Mouse (Mus musculus): ENCODE results near the gene Kdm1b.

Gene Kdm1b

GRCm38 (mm10) chr13:47104146-47104545 lies 60.8 kb downstream of the Kdm1b start:
- in situ Hi-C loops (cut with MboI; ENCODE audit: unreplicated experiment in 2 of 2), result loop anchor here (10.0 to 25.0 kb wide), 2 partner anchors 59 to 367 kb away; partner anchors contain the start of genes Kdm1b (in 2 of the 2), Tpmt (in 2 of the 2) and Nup153 (in 1 of the 2)

DNA sequence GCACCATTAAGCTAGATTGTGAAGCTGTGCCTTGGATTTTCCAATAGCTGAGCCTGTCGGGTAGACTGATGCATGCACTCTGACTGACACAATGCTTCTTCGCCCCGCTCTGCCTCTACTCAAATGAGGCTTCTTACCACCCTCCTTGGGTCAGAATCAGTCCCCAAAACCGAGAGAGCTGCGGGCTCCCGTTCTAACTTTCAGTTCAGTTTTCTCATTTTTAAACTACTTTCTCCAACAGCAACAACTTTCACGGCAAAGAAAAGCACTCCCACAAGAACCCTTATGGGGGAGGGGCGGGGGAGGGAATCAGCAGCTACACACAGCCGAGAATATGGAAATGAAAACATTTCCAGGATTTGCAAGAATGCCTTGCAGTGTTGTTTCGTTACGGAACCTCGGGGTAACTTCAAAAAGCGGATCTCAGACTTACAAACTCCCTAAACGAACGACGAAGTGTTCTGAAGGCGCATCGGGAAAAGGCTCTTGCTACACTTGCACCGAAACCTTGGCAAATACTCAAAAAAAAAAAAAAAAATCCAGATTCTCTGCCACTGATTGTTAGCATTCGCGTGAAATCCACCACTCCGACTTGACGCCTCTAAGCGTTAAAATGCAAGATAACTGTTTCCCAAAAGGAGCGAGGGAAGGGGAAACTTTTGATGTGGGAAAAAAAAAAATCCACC lies 61.7 kb downstream of the Kdm1b start:
- in situ Hi-C loops (cut with MboI; ENCODE audit: unreplicated experiment in 2 of 2), result loop anchor here (10.0 to 25.0 kb wide), 2 partner anchors 60 to 368 kb away; partner anchors contain the start of genes Kdm1b (in 2 of the 2), Tpmt (in 2 of the 2) and Nup153 (in 1 of the 2)

GRCm38 (mm10) chr13:47105711-47106579 lies 62.6 kb downstream of the Kdm1b start, which contains the start of gene Dek:
Gene Dek (minus strand): TSS chr13:47106201.
- in situ Hi-C loops (cut with MboI; ENCODE audit: unreplicated experiment in 2 of 2), result loop anchor here (10.0 to 25.0 kb wide), 2 partner anchors 61 to 369 kb away; partner anchors contain the start of genes Kdm1b (in 2 of the 2), Tpmt (in 2 of the 2) and Nup153 (in 1 of the 2)

- in situ Hi-C loops (cut with MboI; ENCODE audit: unreplicated experiment in 2 of 2), result loop anchor here (10.0 to 25.0 kb wide), 2 partner anchors 62 to 369 kb away; partner anchors contain the start of genes Kdm1b (in 2 of the 2), Tpmt (in 2 of the 2) and Nup153 (in 1 of the 2)
Measured at GRCm38 (mm10) chr13:47106580-47106888, 63.2 kb downstream of the Kdm1b start.

GRCm38 (mm10) chr13:47109239-47109638 lies 65.9 kb downstream of the Kdm1b start:
- in situ Hi-C loops (cut with MboI; ENCODE audit: unreplicated experiment in 2 of 2), result loop anchor here (10.0 to 25.0 kb wide), 2 partner anchors 64 to 372 kb away; partner anchors contain the start of genes Kdm1b (in 2 of the 2), Tpmt (in 2 of the 2) and Nup153 (in 1 of the 2)

DNA sequence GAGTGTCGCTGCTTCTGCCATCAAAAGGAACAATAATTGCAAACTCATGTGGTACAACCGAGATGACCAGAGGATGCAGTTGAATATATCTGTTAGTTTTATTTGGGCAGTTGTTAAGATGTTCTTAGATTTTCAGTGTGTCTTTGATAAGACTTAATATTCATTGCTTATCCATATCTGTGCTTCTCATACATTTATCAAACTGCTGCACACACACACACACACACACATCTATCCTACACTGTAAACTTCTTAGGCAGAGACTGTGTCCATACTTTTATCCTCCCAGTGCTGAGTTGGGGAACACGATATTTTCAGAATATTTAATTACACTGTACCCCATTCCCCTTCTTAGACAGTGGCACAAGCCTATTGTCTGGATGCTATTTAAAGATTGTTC lies 67.9 kb downstream of the Kdm1b start:
- in situ Hi-C loops (cut with MboI; ENCODE audit: unreplicated experiment in 2 of 2), result loop anchor here in 1 of 2 experiments (25.0 kb wide), 1 partner anchor 374 kb away; the partner anchor contains the start of gene Nup153

- in situ Hi-C loops (cut with MboI; ENCODE audit: unreplicated experiment in 2 of 2), result loop anchor here in 1 of 2 experiments (25.0 kb wide), 1 partner anchor 375 kb away; the partner anchor contains the start of gene Nup153
Measured at GRCm38 (mm10) chr13:47112056-47112455, 68.8 kb downstream of the Kdm1b start.

DNA sequence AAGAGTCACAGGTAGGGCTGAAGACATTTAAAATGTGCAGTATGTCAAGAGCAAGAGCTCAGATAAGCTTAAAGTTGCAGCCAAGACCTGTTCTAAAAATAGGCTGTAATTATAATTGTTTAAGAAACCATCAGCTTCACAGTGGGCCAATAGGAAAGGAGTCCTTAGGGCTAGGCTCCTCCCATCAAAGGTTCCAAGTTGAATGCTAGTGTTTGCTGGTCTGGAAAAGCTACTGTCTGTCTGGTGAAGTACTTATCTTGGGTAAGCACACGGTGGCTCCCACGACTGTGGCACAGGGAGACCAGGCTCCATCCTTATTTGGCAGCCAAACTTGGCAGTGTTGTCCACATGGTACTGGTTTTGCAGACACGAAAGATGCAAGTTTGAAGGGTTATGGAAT lies 69.6 kb downstream of the Kdm1b start:
- in situ Hi-C loops (cut with MboI; ENCODE audit: unreplicated experiment in 2 of 2), result loop anchor here in 1 of 2 experiments (25.0 kb wide), 1 partner anchor 376 kb away; the partner anchor contains the start of gene Nup153

- in situ Hi-C loops (cut with MboI; ENCODE audit: unreplicated experiment in 2 of 2), result loop anchor here in 1 of 2 experiments (25.0 kb wide), 1 partner anchor 379 kb away; the partner anchor contains the start of gene Nup153
Measured at GRCm38 (mm10) chr13:47116000-47116399, 72.7 kb downstream of the Kdm1b start.

DNA sequence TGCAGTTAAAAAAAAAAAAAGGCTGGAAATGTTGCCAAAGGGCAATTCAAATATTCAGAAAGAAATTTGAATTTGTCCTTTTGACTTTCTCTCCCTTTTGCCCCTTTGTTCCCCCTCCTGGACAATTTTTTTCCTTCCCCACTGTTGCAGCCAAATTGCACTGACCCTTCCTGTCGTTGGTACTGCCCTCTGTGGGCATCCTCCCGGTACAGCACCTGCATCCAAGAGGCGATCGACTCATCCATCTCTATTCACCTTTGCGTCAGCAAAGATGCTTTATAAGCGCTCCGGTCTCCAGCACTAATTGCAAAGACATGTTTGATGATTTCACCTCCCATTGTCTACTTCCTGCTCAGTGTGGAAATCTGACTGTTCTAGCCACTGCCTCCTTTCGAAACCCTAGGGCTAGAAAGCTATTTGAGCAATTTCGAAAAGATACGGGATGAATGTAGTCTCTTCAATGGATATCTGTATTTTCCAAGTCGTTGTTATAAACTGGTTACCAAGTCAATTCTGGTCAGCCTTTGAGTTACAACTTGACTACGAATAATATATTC lies 78.1 kb downstream of the Kdm1b start:
- in situ Hi-C loops (cut with MboI; ENCODE audit: unreplicated experiment in 2 of 2), result loop anchor here in 1 of 2 experiments (25.0 kb wide), 1 partner anchor 384 kb away; the partner anchor contains the start of gene Nup153

DNA sequence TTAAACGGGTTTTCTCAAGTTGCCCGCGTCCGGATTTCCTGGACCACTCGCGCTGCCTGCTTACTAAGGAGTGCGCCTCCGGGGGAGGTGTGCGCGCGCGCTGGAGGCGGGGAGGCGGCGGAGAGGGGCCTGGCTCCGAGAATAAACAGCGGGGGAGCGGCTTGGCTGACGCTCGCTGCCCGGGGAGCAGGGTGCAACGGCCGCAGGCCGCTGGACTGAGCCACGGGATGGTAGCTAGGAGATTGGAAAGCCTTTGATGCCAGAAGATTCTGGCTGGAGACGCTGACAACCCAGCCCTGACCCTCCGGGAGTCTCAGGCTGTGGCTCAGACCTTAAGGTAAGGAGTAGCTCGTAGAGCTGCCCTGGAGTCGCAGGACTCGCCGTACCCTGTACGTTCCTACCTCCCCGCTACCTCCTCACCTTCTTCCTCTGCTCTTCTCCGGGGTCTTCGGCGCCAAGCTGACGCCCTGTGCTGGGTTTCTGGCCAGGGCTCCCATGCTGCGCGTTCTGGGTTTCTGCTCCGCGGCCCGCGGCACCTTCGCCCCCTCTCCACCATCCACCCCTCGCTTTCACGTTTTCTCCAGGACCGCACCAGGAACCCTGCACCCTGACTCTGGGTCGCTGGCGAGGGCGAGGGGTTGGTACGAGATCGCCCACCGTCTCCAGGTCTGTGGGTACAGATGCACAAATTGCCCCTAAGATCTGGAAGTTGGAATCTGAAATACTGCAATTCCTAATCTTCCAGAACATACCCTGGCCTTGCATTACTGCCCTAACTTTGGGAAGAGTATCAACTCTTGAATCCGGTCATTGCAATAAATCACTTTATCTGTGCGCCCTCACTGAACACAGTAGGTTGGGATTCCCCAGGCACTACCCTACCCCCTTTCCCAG lies 79.5 kb downstream of the Kdm1b start, which contains the start of gene Rnf144b:
Rnf144b (plus strand) TSS at position 120 of the 894 bp plus-strand sequence.
- in situ Hi-C loops (cut with MboI; ENCODE audit: unreplicated experiment in 2 of 2), result loop anchor here in 1 of 2 experiments (25.0 kb wide), 1 partner anchor 385 kb away; the partner anchor contains the start of gene Nup153

DNA sequence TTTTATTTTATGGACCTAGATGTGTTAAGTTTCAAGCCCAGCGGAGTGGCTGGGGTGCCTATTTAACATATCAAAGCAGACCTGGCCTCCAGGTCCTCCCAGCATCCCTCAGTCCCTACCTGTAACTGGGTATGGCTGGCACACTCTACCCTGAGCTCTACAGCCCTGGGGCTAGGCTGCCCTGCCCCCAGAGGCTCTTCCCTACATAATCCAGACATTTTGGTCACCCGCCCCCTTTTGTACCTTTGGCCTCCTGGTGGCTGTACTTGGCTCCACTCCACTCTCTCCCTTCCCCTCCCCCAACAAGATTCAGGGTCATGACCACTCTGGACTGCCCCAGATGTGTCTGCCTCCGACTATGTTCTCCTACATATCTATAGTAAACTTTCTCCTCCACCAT lies 81.2 kb downstream of the Kdm1b start:
- in situ Hi-C loops (cut with MboI; ENCODE audit: unreplicated experiment in 2 of 2), result loop anchor here in 1 of 2 experiments (25.0 kb wide), 1 partner anchor 387 kb away; the partner anchor contains the start of gene Nup153

DNA sequence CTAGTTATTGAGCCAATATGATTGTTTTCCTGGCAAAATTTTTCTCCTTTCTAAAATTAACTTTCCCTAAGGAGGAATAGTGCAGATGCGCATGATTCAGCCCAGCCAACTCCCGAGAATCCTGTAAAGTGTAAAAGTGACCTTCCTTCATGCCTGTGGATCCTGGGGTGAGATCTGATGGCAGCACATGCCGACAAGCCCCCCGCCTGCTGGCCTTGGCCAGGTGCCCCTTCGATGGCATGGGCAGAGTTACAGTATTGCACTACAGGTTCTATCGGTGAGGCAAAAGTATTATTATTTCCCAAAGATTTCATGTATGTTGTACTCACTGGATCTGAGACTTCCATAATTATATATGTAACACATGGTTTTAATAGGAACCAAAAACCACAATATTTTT lies 81.7 kb downstream of the Kdm1b start:
- in situ Hi-C loops (cut with MboI; ENCODE audit: unreplicated experiment in 2 of 2), result loop anchor here in 1 of 2 experiments (25.0 kb wide), 1 partner anchor 388 kb away; the partner anchor contains the start of gene Nup153

DNA sequence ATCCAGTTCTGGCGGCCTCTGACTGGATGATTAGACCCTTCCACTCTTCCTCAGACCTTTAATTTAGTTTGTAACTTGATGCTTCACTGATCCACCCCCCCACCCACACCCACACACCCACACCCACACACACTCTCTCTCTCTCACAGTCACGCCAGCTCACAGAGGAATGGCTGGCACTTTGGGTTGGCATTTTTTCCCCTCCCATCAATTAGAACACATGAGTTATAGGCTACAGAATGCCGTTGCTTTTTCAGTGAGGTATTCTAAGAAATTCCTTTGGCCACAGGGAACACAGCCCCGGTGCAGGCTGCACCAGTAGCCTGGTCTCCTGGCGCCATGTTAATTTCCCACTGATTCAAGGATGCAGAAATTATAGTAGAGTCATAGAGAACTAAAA lies 82.3 kb downstream of the Kdm1b start:
- in situ Hi-C loops (cut with MboI; ENCODE audit: unreplicated experiment in 2 of 2), result no loop called here

DNA sequence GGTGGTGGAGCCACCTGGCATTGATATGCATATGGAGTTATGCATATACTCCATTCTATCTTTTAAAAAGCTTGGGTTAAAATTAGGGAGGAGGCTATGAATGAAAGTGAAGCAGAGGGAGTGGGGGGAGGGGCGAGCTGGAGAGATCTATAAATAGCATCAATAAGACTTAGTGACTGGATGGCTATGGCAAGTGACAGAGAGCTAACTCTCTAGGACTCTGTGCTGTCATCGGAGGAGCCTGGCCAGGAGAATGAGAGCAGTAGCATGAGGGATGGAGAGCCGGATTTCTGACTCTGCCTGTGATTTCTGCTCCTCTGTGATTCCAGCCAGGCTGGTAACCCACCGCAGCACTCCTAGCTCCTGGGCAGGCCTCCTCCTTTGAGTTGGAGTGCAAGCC lies 85.8 kb downstream of the Kdm1b start:
- in situ Hi-C loops (cut with MboI; ENCODE audit: unreplicated experiment in 2 of 2), result no loop called here

GRCm38 (mm10) chr13:47133058-47133457 lies 89.8 kb downstream of the Kdm1b start:
- in situ Hi-C loops (cut with MboI; ENCODE audit: unreplicated experiment in 2 of 2), result no loop called here

GRCm38 (mm10) chr13:47134836-47135235 lies 91.5 kb downstream of the Kdm1b start:
- in situ Hi-C loops (cut with MboI; ENCODE audit: unreplicated experiment in 2 of 2), result no loop called here
